Mouse (Mus musculus) frontal cortex, postnatal 25 days (tissue): ENCODE data around the gene Rnf123.
A peak's percentile ranks its signal among the peaks of the same experiment; 100 is the strongest.
"Not testable (repeated sequence)": the region's sequence is repeated elsewhere in the genome, so short reads cannot be mapped to it uniquely, and the experiment has no call there.

ENCODE experiments used
- DNase-seq, 2 experiments: peaks; one replicate each; pipeline ENCODE4 v3.0.0; 2022; ENCODE audit warnings: low spot score in 2 of 2

Gene Rnf123

DNA sequence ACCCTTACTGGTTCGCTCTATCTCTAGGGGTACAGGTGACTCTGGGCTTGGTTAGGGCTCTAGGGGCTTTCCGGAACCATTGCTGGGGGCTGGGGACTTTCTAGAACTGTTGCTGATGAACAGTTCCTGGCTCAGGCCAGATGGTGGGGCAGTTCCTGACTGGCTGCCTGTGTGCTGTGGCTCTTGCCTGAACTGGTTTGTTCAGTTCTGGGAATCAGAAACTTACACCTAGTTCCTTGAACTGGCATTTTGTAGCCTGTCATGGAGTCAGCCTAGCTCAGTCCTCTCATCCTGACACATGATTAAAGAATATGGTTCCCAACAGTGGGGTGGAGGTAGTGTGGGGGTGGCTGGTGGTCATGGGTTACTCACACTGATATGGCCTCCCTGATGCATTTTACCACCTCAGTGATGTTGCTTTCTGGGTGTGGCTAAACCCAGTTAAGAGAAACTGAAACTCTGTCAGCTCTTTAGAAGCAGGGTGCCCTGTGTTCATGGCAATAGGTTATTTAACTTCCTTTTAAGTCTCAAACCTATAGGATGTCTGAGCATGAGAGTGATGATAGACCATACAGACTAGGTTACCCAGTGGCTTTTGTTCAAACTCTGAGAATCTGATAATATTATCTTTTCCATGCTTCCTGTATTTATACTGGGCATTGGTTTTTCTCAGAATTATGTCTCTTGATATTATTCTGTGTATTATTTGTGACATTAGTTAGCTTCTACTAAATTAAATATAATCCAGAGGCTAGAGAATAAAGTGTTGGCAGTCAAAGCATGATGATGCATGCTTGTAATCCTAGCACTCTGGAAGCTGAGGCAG, 47.6 kb downstream of the Rnf123 start:
- DNase-seq = no peak

DNA sequence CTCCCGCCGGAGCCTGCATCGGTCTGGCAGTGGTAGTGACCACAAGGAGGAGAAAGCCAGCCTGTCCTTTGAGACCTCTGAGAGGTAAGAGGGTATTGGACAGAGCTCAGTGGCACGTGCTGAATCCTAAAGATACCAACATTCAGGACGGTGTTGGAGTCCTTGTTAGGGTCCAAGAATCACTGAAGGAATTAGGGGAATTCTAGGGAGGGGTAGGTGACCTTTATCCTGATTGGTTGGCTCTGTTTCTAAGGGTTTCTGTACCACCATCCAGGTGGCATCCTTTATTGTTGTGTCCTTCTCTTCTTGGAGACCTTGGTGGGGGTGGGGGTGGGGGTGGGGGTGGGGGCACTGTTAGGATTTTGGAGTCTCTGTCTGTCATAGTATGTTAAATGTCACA, 51.0 kb downstream of the Rnf123 start:
- no peak for DNase-seq

DNA sequence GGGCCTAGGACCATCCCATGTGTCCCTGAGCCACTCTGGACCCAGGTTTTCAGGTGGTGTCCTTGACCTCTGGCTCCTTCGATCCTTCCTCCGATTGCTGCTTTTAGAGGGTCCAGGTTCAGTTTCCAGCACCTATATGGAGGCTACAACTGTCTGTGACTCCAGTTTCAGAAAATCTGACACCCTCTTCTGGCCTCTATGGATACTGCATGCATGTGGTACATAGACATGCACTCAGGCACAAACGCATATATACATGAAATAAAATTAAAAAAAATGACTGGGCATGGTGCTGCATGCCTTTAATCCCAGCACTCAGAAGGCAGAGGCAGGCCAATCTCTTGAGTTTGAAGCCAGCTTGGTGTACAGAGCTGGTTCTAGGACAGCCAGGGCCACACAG, 55.3 kb downstream of the Rnf123 start:
- DNase-seq = no peak

DNA sequence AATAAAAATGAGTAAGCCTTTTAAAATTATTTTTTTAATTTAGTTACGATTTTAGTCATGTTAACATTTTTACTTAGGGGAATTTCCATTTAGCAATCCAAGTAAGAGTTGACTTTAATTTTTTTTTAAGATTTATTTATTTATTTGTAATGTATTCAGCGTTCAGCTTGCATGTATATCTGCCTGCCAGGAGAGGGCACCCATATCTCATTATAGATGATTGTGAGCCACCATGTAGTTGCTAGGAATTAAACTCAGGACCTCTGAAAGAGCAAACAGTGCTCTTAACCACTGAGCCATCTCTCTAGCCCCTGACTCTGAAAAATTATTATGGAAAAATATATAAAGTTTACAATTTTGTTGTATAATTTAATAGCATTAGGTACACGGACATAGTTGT, 56.6 kb downstream of the Rnf123 start:
- no peak for DNase-seq

DNA sequence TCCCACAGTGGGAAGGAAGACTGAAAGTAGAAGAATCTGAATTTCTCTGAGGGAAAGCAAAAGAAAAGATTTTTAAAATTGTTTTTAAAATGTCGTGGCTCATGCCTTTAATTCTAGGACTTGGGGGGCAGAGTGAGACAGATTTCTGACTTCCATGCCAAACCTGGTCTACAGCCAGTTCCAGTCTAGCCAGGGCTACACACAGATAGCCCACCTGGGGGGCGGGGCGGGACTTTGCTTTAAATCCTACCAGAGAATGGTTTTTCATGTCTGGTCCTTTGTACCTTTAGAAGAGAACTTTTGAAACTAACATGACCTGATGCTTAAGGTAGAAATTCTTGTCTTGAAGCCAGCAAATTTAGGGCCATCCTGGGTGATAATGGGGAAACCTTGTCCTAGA, 59.9 kb downstream of the Rnf123 start:
- no peak for DNase-seq

DNA sequence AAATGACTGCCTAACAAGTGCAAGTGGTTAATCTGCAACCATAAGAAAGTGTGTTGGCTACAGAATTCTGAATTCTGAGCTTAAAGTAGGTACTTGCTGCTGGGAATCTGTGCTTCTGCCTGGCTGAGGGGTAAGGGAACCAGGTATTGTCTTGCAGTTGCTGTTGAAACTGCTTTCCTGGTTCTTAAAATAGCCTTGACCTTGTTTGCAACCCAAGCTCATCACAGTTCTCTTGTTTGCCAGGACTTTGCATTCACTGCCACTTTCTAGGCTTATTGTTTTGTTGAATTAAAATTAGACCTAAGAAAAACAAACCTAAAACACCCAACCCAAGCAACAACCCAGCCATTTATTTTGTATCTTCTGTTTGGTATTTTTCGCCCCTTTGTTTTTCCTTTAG, 62.4 kb downstream of the Rnf123 start:
- no peak for DNase-seq

DNA sequence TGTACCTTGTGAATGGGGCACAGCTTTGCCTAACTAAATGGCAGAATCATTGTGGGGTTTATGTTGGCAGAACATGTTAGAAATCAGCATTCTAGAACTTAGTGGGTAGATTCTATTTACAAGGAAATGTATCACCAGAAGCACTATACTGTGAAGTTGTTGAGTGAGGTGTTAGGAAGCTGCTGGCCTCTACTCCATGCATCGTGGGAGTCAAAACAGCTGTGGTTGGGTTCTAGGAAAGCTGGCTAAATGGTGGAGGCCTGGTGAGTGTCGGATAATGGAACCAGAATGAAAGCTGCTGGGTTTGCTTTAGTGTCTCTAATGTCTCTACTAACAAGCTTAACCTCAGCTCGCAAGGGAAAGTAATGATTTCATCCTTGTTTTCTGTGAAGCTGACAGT, 66.0 kb downstream of the Rnf123 start:
- no peak for DNase-seq

DNA sequence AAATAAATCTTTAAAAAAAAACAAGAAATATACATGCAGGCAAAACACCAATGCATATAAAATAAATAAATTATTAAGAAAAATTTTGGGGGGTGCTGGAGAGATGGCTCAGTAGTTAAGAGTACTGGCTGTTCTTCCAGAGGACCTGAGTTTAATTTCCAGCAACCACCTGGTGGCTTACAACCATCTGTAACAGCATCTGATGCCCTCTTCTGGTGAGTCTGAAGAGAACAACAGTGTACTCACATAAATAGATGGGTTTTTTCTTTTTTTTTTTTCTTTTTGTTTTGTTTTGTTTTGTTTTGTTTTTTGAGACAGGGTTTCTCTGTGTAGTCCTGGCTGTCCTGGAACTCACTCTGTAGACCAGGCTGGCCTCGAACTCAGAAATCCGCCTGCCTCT, 69.6 kb downstream of the Rnf123 start:
- not testable (repeated sequence) for DNase-seq

DNA sequence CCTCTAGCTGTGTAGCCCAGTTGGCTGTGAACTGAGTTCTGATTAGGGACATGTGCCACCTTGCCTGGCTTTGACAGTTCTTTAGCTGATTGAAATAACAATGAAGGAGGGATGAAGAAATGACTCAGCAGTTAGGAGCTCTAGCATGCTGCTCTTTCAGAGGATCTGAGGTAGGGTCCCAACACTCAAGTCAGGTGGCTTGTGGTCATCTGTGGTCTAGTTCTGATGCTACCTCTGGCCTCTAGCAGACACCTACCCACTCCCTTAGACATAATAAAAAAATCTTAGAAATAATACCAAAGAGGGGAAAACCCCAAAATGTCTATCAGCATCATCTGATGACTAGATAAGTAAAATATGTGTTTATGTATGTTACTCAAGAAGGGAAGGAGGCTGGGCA, 72.8 kb downstream of the Rnf123 start:
- no peak for DNase-seq

DNA sequence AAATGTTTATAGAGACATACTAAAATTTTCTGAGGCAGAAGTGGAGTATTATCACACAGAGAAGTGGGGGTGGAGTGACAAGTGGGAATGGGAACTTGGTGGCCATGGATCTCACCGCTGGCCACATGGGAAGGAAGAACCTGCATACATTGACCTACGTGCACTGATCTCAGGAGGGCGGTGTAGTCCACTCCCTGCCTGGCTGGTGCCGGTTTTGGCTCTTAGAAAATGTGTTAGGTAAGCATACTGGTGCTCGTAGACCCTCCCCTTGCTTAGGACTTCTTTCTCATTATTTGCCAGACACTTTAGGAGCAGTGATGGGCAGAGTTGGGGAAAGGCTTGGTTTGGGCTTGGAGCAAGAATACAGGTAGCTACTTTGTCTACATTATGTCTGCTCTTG, 75.1 kb downstream of the Rnf123 start:
- DNase-seq = no peak

DNA sequence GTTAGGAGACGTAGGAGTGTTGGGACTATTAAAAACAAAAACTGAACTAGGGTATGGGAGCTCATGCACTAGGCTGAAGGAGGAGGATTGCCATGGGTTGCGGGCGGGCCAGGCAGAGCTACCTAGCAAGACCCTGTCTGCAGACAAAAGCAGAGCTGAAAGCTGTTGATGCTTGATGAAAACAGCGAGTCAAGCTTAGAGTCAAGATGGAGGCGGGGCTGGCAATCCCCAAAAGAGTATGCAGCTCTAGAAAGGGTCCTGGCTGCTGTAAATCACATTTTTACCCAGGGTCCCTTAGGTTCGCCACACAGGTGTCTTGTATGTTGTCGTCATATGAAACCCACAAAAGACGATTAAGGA, 79.6 kb downstream of the Rnf123 start:
- DNase-seq = no peak

DNA sequence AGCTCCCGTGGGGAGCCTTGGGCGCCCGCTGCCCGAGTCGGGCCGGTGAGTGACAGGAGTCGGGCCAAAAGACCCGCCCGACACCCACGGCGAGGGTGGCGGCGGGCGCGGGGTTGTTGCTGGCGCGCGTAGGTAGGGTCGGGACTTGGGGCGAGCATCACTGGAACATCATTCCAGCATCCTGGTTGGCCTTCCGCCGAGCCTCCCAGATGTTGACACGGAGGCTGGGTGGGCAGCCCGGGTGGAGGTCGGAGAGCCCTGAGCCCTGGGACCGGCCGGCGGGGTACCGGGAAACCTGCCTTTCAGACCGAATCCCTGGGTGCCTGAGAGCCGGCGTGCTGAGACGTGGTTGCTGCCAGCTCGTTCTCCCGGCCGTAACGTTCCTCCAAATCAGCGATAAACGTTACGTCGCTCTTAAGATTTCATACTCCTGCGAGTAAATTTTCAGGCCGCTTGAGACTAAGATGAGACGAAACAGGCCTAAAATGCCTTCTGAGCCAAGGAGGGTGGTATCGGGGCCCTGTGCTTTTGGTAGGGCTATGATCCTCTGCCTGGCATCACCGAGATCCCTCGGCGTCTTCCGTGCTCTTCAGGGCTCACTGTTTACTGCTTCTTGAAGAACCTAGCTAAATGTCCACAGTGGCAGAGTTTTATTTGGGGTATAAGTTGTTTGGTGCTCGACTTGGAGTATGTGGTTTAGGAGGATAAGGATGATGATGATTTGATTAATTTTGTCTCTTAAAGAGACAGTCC, 80.2 kb downstream of the Rnf123 start:
- peak in 1 of 2 experiments; percentile 15 for DNase-seq

DNA sequence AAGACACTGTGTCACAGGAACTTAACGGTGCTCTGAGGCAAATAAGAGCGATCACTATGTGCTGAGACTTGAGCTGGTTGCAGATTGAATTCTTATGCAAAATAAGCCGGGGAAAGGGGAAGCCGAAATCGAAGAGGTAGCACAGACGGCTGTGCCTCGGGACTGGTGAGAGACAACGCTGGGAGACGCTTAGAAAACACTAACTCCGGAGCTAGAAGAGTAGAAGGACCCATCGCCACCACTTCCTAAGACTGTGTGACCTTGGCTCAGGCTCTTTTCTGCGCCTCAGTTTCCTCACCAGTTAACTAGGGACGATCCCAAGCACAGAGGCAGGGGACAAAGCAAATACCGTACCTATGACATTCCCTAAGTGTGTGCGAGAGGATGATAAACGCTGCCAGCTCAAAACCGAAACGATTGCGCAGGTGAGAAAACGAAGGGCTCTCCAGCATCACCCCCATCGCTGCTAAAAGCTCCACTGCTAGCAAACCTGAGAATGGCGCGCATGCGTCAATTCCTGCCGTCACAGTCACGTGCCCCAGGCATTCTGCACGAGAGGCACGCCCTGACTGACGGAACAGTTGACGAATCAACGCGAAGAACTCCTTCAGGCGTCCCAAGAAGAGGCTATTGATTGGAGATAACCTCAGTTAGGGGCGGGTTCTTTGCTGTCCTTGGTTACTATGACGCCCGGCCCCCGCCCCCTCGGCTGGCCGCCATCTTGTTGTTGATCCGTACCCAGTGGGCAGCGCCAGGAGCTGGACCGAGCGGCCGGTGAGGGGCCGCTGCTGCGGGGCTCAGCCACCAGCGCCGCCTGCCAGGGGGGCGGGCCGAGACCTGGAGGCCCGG, 81.0 kb downstream of the Rnf123 start, which contains the start of gene Ip6k1:
Gene Ip6k1, plus strand, starts transcription at position 580 of the 849 bp plus-strand sequence.
- peak; percentile 100 for DNase-seq
